Mouse (Mus musculus) heart, embryonic 13.5 days (tissue): Measurements from ENCODE around the gene Creb3. TPM values are rescaled to one million over a fixed set of nuclear protein-coding genes. Genes with fewer than 3 reads are reported as not detected.
A peak's percentile ranks its signal among the peaks of the same experiment; 100 is the strongest.

Experiments
- ATAC-seq: fragments of 200-750 bp; cut with Nextera tagmentation; 2 replicates; pipeline ENCODE4 v1.8.0; 2017; ENCODE audit warnings: moderate TSS enrichment; ENCODE audit not compliant: insufficient number of reproducible peaks, low FRiP score, low TSS enrichment; ENCODE audit errors: extremely low read depth
- H3K27ac ChIP-seq: fragments of 300-500 bp; sonication (generic); replicated peaks from 2 replicates; pipeline ENCODE4 v1.5.1; 2015; ENCODE audit warnings: moderate library complexity, mild to moderate bottlenecking, inconsistent platforms
- H3K27me3 ChIP-seq: fragments of 300-500 bp; sonication (generic); replicated peaks from 2 replicates; pipeline ENCODE4 v1.6.1; 2015; ENCODE audit warnings: mild to moderate bottlenecking, inconsistent platforms
- H3K36me3 ChIP-seq: fragments of 300-500 bp; sonication (generic); 2 replicates; pipeline ENCODE4 v1.6.1; 2015; ENCODE audit warnings: mild to moderate bottlenecking, inconsistent platforms
- H3K4me1 ChIP-seq: fragments of 300-500 bp; sonication (generic); 2 replicates; pipeline ENCODE4 v1.6.1; 2015; ENCODE audit warnings: inconsistent platforms
- H3K4me2 ChIP-seq: fragments of 300-500 bp; sonication (generic); 2 replicates; pipeline ENCODE4 v1.6.1; 2015; ENCODE audit warnings: inconsistent platforms, mild to moderate bottlenecking, moderate library complexity
- H3K4me3 ChIP-seq: fragments of 300-500 bp; sonication (generic); 2 replicates; pipeline ENCODE4 v1.5.1; 2015; ENCODE audit warnings: moderate library complexity, mild to moderate bottlenecking, inconsistent platforms
- H3K9ac ChIP-seq: fragments of 300-500 bp; sonication (generic); 2 replicates; pipeline ENCODE4 v1.6.1; 2015; ENCODE audit warnings: inconsistent platforms, mild to moderate bottlenecking, moderate library complexity
- H3K9me3 ChIP-seq: fragments of 300-500 bp; sonication (generic); 2 replicates; pipeline ENCODE4 v1.6.1; 2016; ENCODE audit warnings: inconsistent platforms
- WGBS: fragments of 180-500 bp; shearing (Covaris S2); methylation state at CpG from one replicate; pipeline ENCODE4 v1.1.7; 2015; ENCODE audit warnings: mixed read lengths; 5-methylcytosine and 5-hydroxymethylcytosine counted together
- polyA plus RNA-seq: library from polyadenylated mRNA; unstranded; fragments of >200 nt; fragmentation: Nextera tagmentation; extraction: Ambion mirVana; gene quantifications from 2 replicates; pipeline ENCODE4 v1.2.1, GENCODE M21; 2015

Creb3 gene
- polyA plus RNA-seq, 1 experiment from 2014 or later, result 59.1 TPM

- H3K4me3 ChIP-seq, result no peak overlapping the region
- H3K36me3 ChIP-seq, result no peaks in the 10 kb centered on the region
- 0 out of 2 replicates have a peak overlapping the region, but pooled peaks have one; percentile 14 for H3K9ac ChIP-seq
- 0 out of 2 replicates have a peak overlapping the region, but pooled peaks have one; percentile 5 for H3K4me2 ChIP-seq
- peaks cover 9% of the 10 kb centered on the region for H3K4me1 ChIP-seq
- H3K9me3 ChIP-seq, result no peaks in the 10 kb centered on the region
- H3K27ac ChIP-seq, result no peak overlapping the region
- ATAC-seq, result no peak
- WGBS, result 39% methylated on average over 9 of the region's 9 CpGs
- no peaks in the 10 kb centered on the region for H3K27me3 ChIP-seq
Observed at GRCm38 (mm10) chr4:43604751-43605685, 42.9 kb downstream of the Creb3 start.

GRCm38 (mm10) chr4:43612534-43612933 is 50.4 kb downstream of the Creb3 start:
- WGBS, result 50% methylated on average over 10 of the region's 10 CpGs
- Histone ChIP-seq H3K9me3 (no peaks in the 10 kb centered on the region), H3K4me2 (no peak overlapping the region), H3K9ac (no peak overlapping the region), H3K4me3 (no peak overlapping the region), H3K36me3 (no peaks in the 10 kb centered on the region), H3K27ac (no peak overlapping the region), H3K27me3 (no peaks in the 10 kb centered on the region), H3K4me1 (no peaks in the 10 kb centered on the region)
- no peak for ATAC-seq

GRCm38 (mm10) chr4:43613060-43613730 is 51.1 kb downstream of the Creb3 start:
- H3K9me3 ChIP-seq, result no peaks in the 10 kb centered on the region
- no peaks in the 10 kb centered on the region for H3K36me3 ChIP-seq
- ATAC-seq, result no peak
- H3K4me1 ChIP-seq, result no peaks in the 10 kb centered on the region
- 51% methylated on average over 3 of the region's 3 CpGs for WGBS
- H3K4me3 ChIP-seq, result no peak overlapping the region
- no peak overlapping the region for H3K27ac ChIP-seq
- no peak overlapping the region for H3K4me2 ChIP-seq
- no peak overlapping the region for H3K9ac ChIP-seq
- H3K27me3 ChIP-seq, result no peaks in the 10 kb centered on the region

Other genes with a start within 250 kb of the Creb3 start
- 9.9 and 13.9 TPM in 2 replicates for gene Rusc2, start 180.4 kb upstream of the Creb3 start, polyA plus RNA-seq
- 0.11 TPM in 1 of 2 replicates, not detected in the other for gene Fam166b, start 133.2 kb upstream of the Creb3 start, polyA plus RNA-seq
- gene Tesk1, start 120.4 kb upstream of the Creb3 start, polyA plus RNA-seq, result 3.8 and 4.0 TPM in 2 replicates
- 1.9 and 2.6 TPM in 2 replicates for gene Cd72, start 107.7 kb upstream of the Creb3 start, polyA plus RNA-seq
- not detected in 2 replicates for gene Sit1, start 78.6 kb upstream of the Creb3 start, polyA plus RNA-seq
- 70.9 and 77.6 TPM in 2 replicates for gene Ccdc107, start 69.4 kb upstream of the Creb3 start, polyA plus RNA-seq
- 32.0 and 40.3 TPM in 2 replicates for gene Arhgef39, start 62.6 kb upstream of the Creb3 start, polyA plus RNA-seq
- 1.8 and 2.0 TPM in 2 replicates for gene Car9, start 55.4 kb upstream of the Creb3 start, polyA plus RNA-seq
- gene Tpm2, start 38.6 kb upstream of the Creb3 start, polyA plus RNA-seq, result 143 and 157 TPM in 2 replicates
- 76.9 and 78.1 TPM in 2 replicates for gene Tln1, start 359 bp downstream of the Creb3 start, polyA plus RNA-seq
- 20.6 and 21.4 TPM in 2 replicates for gene Rgp1, start 16.4 kb downstream of the Creb3 start, polyA plus RNA-seq
- gene Gba2, start 16.5 kb downstream of the Creb3 start, polyA plus RNA-seq, result 20.3 and 22.4 TPM in 2 replicates
- gene Msmp, start 22.2 kb downstream of the Creb3 start, polyA plus RNA-seq, result 0.62 and 2.1 TPM in 2 replicates
- 7.2 and 7.7 TPM in 2 replicates for gene Npr2, start 69.6 kb downstream of the Creb3 start, polyA plus RNA-seq
- gene Spag8, start 91.3 kb downstream of the Creb3 start, polyA plus RNA-seq, result 0.59 and 0.92 TPM in 2 replicates
- gene Hint2, start 94.1 kb downstream of the Creb3 start, polyA plus RNA-seq, result 131 and 166 TPM in 2 replicates
- 4.0 and 4.8 TPM in 2 replicates for gene Tmem8b, start 106.6 kb downstream of the Creb3 start, polyA plus RNA-seq
- gene Fam221b, start 106.8 kb downstream of the Creb3 start, polyA plus RNA-seq, result 2.6 and 2.9 TPM in 2 replicates
- gene Olfr70, start 138.5 kb downstream of the Creb3 start, polyA plus RNA-seq, result not detected in 2 replicates
- not detected in 2 replicates for gene Olfr71, start 147.9 kb downstream of the Creb3 start, polyA plus RNA-seq
- gene Hrct1, start 164.9 kb downstream of the Creb3 start, polyA plus RNA-seq, result 0.78 and 1.1 TPM in 2 replicates
- gene Spaar, start 167.7 kb downstream of the Creb3 start, polyA plus RNA-seq, result 0.21 and 0.43 TPM in 2 replicates
- not detected in 2 replicates for gene Olfr159, start 208.7 kb downstream of the Creb3 start, polyA plus RNA-seq